Mouse (Mus musculus): ENCODE data around the gene Med9. TPM values are rescaled to one million over a fixed set of nuclear protein-coding genes. Genes with fewer than 3 reads are reported as not detected.
A peak's percentile ranks its signal among the peaks of the same experiment; 100 is the strongest.
"Not testable (repeated sequence)": the region's sequence is repeated elsewhere in the genome, so short reads cannot be mapped to it uniquely, and the experiment has no call there.

The Med9 gene
- polyA plus RNA-seq, 2 experiments = 11.2 to 15.9 TPM

GRCm38 (mm10) chr11:59940645-59941044 lies 7.4 kb upstream of the Med9 start:
- H3K4me2 ChIP-seq (ENCODE audit: low read depth) = no peak overlapping the region
- peaks cover 16 to 23% of the 10 kb centered on the region in 2 experiments for H3K4me1 ChIP-seq (replicated peaks; ENCODE audit: control insufficient read depth in 2 of 2, insufficient read depth in 2 of 2, low read length in 1 of 2)
- no peaks in the 10 kb centered on the region for H3K9me3 ChIP-seq (ENCODE audit: control insufficient read depth, low read length)
- TF ChIP-seq EP300 (IDR thresholded peaks at IDR 0.05; ENCODE audit: low read depth) = peak; percentile 31; the same call in 1 of the 2 replicates
- no peak for TF ChIP-seq CTCF (IDR thresholded peaks at IDR 0.05; ENCODE audit: low read depth)
- 25% methylated on average over 3 of the region's 3 CpGs for WGBS (ENCODE audit: insufficient replicate concordance)
- H3K27me3 ChIP-seq (ENCODE audit: control insufficient read depth, insufficient read depth, low read length) = no peaks in the 10 kb centered on the region
- no peak overlapping the region for H3K27ac ChIP-seq
- H3K4me3 ChIP-seq (ENCODE audit: insufficient read depth in 1 of 2, low read depth in 2 of 2, low read length in 2 of 2) = no peak overlapping the region
- H3K9ac ChIP-seq (replicated peaks) = no peak overlapping the region
- ATAC-seq (ENCODE audit: insufficient read depth) = peak; percentile 40; the same call in 1 of the 2 replicates
- no peak for DNase-seq (ENCODE audit: low read depth in 3 of 3, low spot score in 3 of 3)
- no peaks in the 10 kb centered on the region for H3K36me3 ChIP-seq (replicated peaks; ENCODE audit: control insufficient read depth, insufficient read depth, low read depth)

DNA sequence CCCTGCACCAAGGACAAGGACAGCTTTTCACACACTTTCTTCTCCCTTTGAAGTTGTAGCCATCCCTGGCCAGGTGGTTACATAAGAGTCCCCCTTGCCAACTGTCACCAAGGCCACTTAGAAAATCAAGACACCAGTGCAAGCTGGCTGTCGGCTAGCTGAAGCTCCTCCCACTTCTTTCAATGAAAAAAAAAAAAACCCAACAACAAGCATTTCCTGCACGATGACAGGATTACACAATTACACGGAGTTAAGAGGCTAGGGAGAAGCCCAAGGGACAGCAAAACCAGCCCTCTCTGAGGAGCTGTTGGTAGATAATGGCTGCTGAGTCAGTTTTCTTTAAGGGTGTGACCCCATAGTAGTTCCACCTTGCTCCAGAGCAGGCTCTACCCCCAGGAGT lies 6.6 kb upstream of the Med9 start:
- H3K27me3 ChIP-seq (ENCODE audit: control insufficient read depth, insufficient read depth, low read length) = no peaks in the 10 kb centered on the region
- peak overlapping the region; percentile 31 for H3K4me2 ChIP-seq (ENCODE audit: low read depth)
- peaks cover 16 to 23% of the 10 kb centered on the region in 2 experiments for H3K4me1 ChIP-seq (replicated peaks; ENCODE audit: control insufficient read depth in 2 of 2, insufficient read depth in 2 of 2, low read length in 1 of 2)
- no peak overlapping the region; the same call in 1 of the 2 replicates for H3K9ac ChIP-seq (replicated peaks)
- H3K4me3 ChIP-seq (ENCODE audit: insufficient read depth in 1 of 2, low read depth in 2 of 2, low read length in 2 of 2) = no peak overlapping the region
- peak overlapping the region; percentile 45 for H3K27ac ChIP-seq
- TF ChIP-seq CTCF (IDR thresholded peaks at IDR 0.05; ENCODE audit: low read depth) = no peak
- no peak for TF ChIP-seq EP300 (IDR thresholded peaks at IDR 0.05; ENCODE audit: low read depth)
- WGBS (ENCODE audit: insufficient replicate concordance) = 2% methylated on average over 3 of the region's 3 CpGs
- ATAC-seq (ENCODE audit: insufficient read depth) = peak; percentile 74; the same call in 1 of the 2 replicates
- no peaks in the 10 kb centered on the region for H3K36me3 ChIP-seq (replicated peaks; ENCODE audit: control insufficient read depth, insufficient read depth, low read depth)
- peak in 1 of 3 experiments; percentile 42 for DNase-seq (ENCODE audit: low read depth in 3 of 3, low spot score in 3 of 3)
- no peaks in the 10 kb centered on the region for H3K9me3 ChIP-seq (ENCODE audit: control insufficient read depth, low read length)

GRCm38 (mm10) chr11:59944855-59945254 lies 3.2 kb upstream of the Med9 start:
- DNase-seq (ENCODE audit: low read depth in 3 of 3, low spot score in 3 of 3); H3K9ac ChIP-seq (replicated peaks); H3K4me3 ChIP-seq (ENCODE audit: insufficient read depth in 1 of 2, low read depth in 2 of 2, low read length in 2 of 2); H3K27ac ChIP-seq; H3K4me2 ChIP-seq (ENCODE audit: low read depth); H3K27me3 ChIP-seq (ENCODE audit: control insufficient read depth, insufficient read depth, low read length); H3K9me3 ChIP-seq (ENCODE audit: control insufficient read depth, low read length); ATAC-seq (ENCODE audit: insufficient read depth); H3K36me3 ChIP-seq (replicated peaks; ENCODE audit: control insufficient read depth, insufficient read depth, low read depth): not testable (repeated sequence)
- peaks cover 25 to 38% of the 10 kb centered on the region in 2 experiments for H3K4me1 ChIP-seq (replicated peaks; ENCODE audit: control insufficient read depth in 2 of 2, insufficient read depth in 2 of 2, low read length in 1 of 2)
- 80% methylated on average over 10 of the region's 10 CpGs for WGBS (ENCODE audit: insufficient replicate concordance)

DNA sequence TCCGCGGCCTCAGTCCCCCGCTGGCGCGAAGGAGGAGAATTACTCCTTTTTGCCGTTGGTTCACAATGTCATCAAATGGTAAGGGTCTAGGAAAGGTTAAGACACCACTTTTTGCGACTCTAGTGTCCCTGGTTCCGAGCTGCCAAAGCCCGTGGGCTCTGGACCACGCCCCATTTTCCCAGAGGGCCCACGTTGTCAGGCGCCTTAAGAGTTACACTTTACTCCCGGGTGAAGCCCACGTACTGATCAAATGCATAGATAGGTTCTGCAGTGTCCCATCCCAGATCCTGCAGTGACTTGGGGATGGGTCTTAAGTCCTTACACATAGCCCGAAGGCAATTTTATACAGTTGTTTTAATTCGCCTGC lies 378 bp downstream of the Med9 start:
- Histone ChIP-seq H3K4me3 (ENCODE audit: insufficient read depth in 1 of 2, low read depth in 2 of 2, low read length in 2 of 2) (peak overlapping the region; percentile 95), H3K4me2 (ENCODE audit: low read depth) (peak overlapping the region; percentile 92), H3K36me3 (replicated peaks; ENCODE audit: control insufficient read depth, insufficient read depth, low read depth) (no peaks in the 10 kb centered on the region), H3K27ac (peak overlapping the region; percentile 69), H3K4me1 (replicated peaks; ENCODE audit: control insufficient read depth in 2 of 2, insufficient read depth in 2 of 2, low read length in 1 of 2) (peaks cover 9 to 14% of the 10 kb centered on the region in 2 experiments; a peak in 3 of 4 replicates), H3K27me3 (ENCODE audit: control insufficient read depth, insufficient read depth, low read length) (no peaks in the 10 kb centered on the region), H3K9ac (replicated peaks) (peak overlapping the region; percentile 99), H3K9me3 (ENCODE audit: control insufficient read depth, low read length) (no peaks in the 10 kb centered on the region)
- TF ChIP-seq EP300 (IDR thresholded peaks at IDR 0.05; ENCODE audit: low read depth) (no peak), CTCF (IDR thresholded peaks at IDR 0.05; ENCODE audit: low read depth) (no peak)
- ATAC-seq (ENCODE audit: insufficient read depth) = peak; percentile 71; the same call in 1 of the 2 replicates
- WGBS (ENCODE audit: insufficient replicate concordance) = 1% methylated on average over 16 of the region's 16 CpGs
- peak in 2 of 3 experiments; percentile 26 to 33 for DNase-seq (ENCODE audit: low read depth in 3 of 3, low spot score in 3 of 3)

DNA sequence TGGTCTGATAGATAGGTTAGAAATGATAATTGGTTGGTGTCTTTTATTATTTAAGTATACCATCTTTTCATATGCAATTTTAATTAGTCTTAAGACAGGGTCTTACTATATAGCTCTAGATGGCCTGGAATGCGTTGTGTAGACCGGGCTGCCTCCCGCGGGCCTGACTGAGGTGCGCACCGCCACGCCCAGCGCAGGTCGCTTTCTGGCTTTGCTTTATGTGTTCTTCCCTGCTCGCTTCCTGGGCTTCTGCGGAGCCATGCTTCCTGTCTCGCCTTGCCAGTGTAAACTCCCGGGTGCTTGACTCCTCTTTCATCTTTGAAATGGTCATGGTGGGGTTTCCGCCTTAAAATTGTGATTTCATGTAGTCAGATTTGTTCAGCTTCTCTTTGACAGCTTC lies 4.9 kb downstream of the Med9 start:
- Histone ChIP-seq H3K4me3 (ENCODE audit: insufficient read depth in 1 of 2, low read depth in 2 of 2, low read length in 2 of 2) (no peak overlapping the region), H3K9ac (replicated peaks) (no peak overlapping the region), H3K27ac (no peak overlapping the region), H3K36me3 (replicated peaks; ENCODE audit: control insufficient read depth, insufficient read depth, low read depth) (no peaks in the 10 kb centered on the region), H3K4me2 (ENCODE audit: low read depth) (no peak overlapping the region), H3K9me3 (ENCODE audit: control insufficient read depth, low read length) (no peaks in the 10 kb centered on the region), H3K27me3 (ENCODE audit: control insufficient read depth, insufficient read depth, low read length) (no peaks in the 10 kb centered on the region), H3K4me1 (replicated peaks; ENCODE audit: control insufficient read depth in 2 of 2, insufficient read depth in 2 of 2, low read length in 1 of 2) (peaks cover 3 to 8% of the 10 kb centered on the region in 2 experiments; a peak in 2 of 4 replicates)
- ATAC-seq (ENCODE audit: insufficient read depth) (no peak), DNase-seq (ENCODE audit: low read depth in 3 of 3, low spot score in 3 of 3) (no peak)
- WGBS (ENCODE audit: insufficient replicate concordance) = 82% methylated on average over 14 of the region's 14 CpGs
- TF ChIP-seq CTCF (IDR thresholded peaks at IDR 0.05; ENCODE audit: low read depth) (no peak), EP300 (IDR thresholded peaks at IDR 0.05; ENCODE audit: low read depth) (no peak)

Data from liver, embryonic 14.5 days (tissue).